ENCODE assay signal across 13 mouse cellular contexts in the genomic region with DNA sequence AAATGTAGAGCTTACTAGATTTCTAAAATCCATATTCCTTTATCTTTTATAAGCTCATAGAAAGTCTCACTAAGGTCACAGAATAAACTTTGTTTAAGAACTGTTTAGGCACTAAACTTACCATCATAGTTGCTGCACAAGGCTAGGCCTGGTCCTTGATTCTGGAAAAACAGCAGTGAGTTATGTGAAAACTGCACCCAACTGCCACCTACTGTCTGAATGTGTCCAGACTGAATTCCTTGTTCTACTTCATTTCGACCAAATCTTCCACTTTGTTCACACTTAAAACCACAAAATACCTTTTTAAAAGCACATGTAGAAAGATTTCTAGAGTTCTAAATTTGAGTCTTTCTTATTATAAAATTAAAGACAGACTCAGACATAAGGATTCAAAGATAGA.
DNase-seq lines count a peak whose midpoint lies in the region; ATAC-seq and TF ChIP-seq lines count a peak whose summit lies in the region.
"Had no signal": no experiment of that assay in that cellular context is flagged by ENCODE, and none has a peak within 500 bp of the region (broad histone marks: within the 10 kb centered on the region; RNA-seq: fewer than 3 reads in every experiment).

No protein-coding gene starts in this region.

- no peak overlapping the region for H3K4me3 ChIP-seq in heart, embryonic 12.5 days
- no peak overlapping the region for H3K4me3 ChIP-seq in lung, embryonic 14.5 days (ENCODE audit: low read depth, low read length)
- H3K4me3 ChIP-seq: embryonic facial prominence, embryonic 15.5 days; midbrain, embryonic 15.5 days had no signal

- no peaks in the 10 kb centered on the region for H3K9me3 ChIP-seq in heart, embryonic 12.5 days (replicated peaks)
- no peaks in the 10 kb centered on the region for H3K9me3 ChIP-seq in lung, embryonic 14.5 days (ENCODE audit: low read depth, low read length)
- H3K9me3 ChIP-seq: embryonic facial prominence, embryonic 15.5 days; midbrain, embryonic 15.5 days had no signal

- peaks cover 12% of the 10 kb centered on the region; the same call in 1 of the 2 replicates for H3K36me3 ChIP-seq in heart, embryonic 12.5 days
- H3K36me3 ChIP-seq in lung, embryonic 14.5 days (ENCODE audit: insufficient read depth): peaks cover 11% of the 10 kb centered on the region
- H3K36me3 ChIP-seq: midbrain, embryonic 15.5 days had no signal

- H3K27me3 ChIP-seq in heart, embryonic 12.5 days (replicated peaks): no peaks in the 10 kb centered on the region
- H3K27me3 ChIP-seq in lung, embryonic 14.5 days (ENCODE audit: insufficient read depth, low read length): no peaks in the 10 kb centered on the region
- H3K27me3 ChIP-seq: embryonic facial prominence, embryonic 15.5 days; midbrain, embryonic 15.5 days had no signal

- H3K4me1 ChIP-seq in heart, embryonic 12.5 days (replicated peaks): peaks cover 4% of the 10 kb centered on the region; the same call in 1 of the 2 replicates
- no peaks in the 10 kb centered on the region for H3K4me1 ChIP-seq in lung, embryonic 14.5 days (ENCODE audit: insufficient read depth)
- H3K4me1 ChIP-seq: midbrain, embryonic 15.5 days had no signal

- 77% methylated on average over 1 of the region's 1 CpGs for WGBS in heart, embryonic 12.5 days
- 64% methylated on average over 1 of the region's 1 CpGs for WGBS in lung, embryonic 14.5 days

- H3K27ac ChIP-seq in heart, embryonic 12.5 days (ENCODE audit: poor library complexity, severe bottlenecking): no peak overlapping the region
- no peak overlapping the region for H3K27ac ChIP-seq in lung, embryonic 14.5 days (ENCODE audit: low read depth)
- H3K27ac ChIP-seq: embryonic facial prominence, embryonic 15.5 days; liver, embryonic 14.5 days; midbrain, embryonic 15.5 days had no signal

- peak; percentile 37; the same call in 1 of the 2 replicates for TF ChIP-seq CTCF in lung, embryonic 14.5 days (IDR thresholded peaks at IDR 0.05; ENCODE audit: low read depth)

- no peak overlapping the region for H3K9ac ChIP-seq in heart, embryonic 12.5 days
- no peak overlapping the region for H3K9ac ChIP-seq in lung, embryonic 14.5 days
- H3K9ac ChIP-seq: embryonic facial prominence, embryonic 15.5 days; liver, embryonic 14.5 days; midbrain, embryonic 15.5 days had no signal

- H3K4me2 ChIP-seq in heart, embryonic 12.5 days: no peak overlapping the region
- no peak overlapping the region for H3K4me2 ChIP-seq in lung, embryonic 14.5 days
- H3K4me2 ChIP-seq: embryonic facial prominence, embryonic 15.5 days; midbrain, embryonic 15.5 days had no signal

- peak; percentile 60 for DNase-seq in adrenal gland, adult 2 months
- DNase-seq in adrenal gland, postnatal 25 days: no peak
- DNase-seq in heart, adult 8-10 months (ENCODE audit: low spot score): peak; percentile 16
- peak; percentile 34 for DNase-seq in lung, embryonic 14.5 days
- DNase-seq in lung, postnatal 4 days: no peak
- no peak for DNase-seq in urinary bladder, postnatal 4 days (ENCODE audit: low spot score in 2 of 2)
- DNase-seq: kidney, adult 2 months; thymus, adult 2 months had no signal

- ATAC-seq in heart, embryonic 12.5 days (ENCODE audit: insufficient number of reproducible peaks, low FRiP score): no peak
- no peak for ATAC-seq in lung, embryonic 14.5 days (ENCODE audit: insufficient read depth)
- peak; percentile 37; the same call in 1 of the 2 replicates for ATAC-seq in megakaryocyte progenitor cell, adult 5-6 weeks (replicated peaks; ENCODE audit: poor library complexity)
- ATAC-seq: midbrain, embryonic 15.5 days had no signal

Comparison
In these comparisons a context has a peak if more than half of its experiments do, and no peak if none do; other contexts are left out.
1. DNase-seq: peak in adrenal gland, adult 2 months (single experiment), heart, adult 8-10 months (single experiment) and lung, embryonic 14.5 days (single experiment); none in adrenal gland, postnatal 25 days (single experiment), lung, postnatal 4 days (0 of 2) and urinary bladder, postnatal 4 days (0 of 2).